Mouse (Mus musculus) Patski (cell line): ENCODE results near the gene Prrt3. TPM values are rescaled to one million over a fixed set of nuclear protein-coding genes. Genes with fewer than 3 reads are reported as not detected.
A peak's percentile ranks its signal among the peaks of the same experiment; 100 is the strongest.

ENCODE experiments used
- ATAC-seq: fragments of 100-300 bp; one replicate; pipeline ENCODE4 v1.8.0; 2021
- CTCF ChIA-PET: fragments of 350-600 bp; sonication (Branson Sonifier 250); formaldehyde crosslinking; loops from one replicate; lab custom pipeline; 2022; ENCODE audit warnings: inconsistent platforms; lab: Charles Lee
- POLR2A ChIA-PET: fragments of 350-600 bp; sonication (Branson Sonifier 250); formaldehyde crosslinking; loops from one replicate; lab custom pipeline; 2022; ENCODE audit warnings: antibody characterized with exemption, inconsistent platforms; lab: Charles Lee
- DNase-seq: peaks from one replicate; pipeline ENCODE4 v3.0.0-alpha.2; 2011; ENCODE audit warnings: low read depth, low spot score
- H3K27me3 ChIP-seq: fragments of 371-371 bp; one replicate; pipeline ENCODE4 v1.5.1; 2021
- CTCF ChIP-seq: fragments of 100-300 bp; IDR thresholded peaks from one replicate; pipeline ENCODE4 v1.5.1; 2021
- in situ Hi-C: fragments of 300-500 bp; cut with MboI; formaldehyde crosslinking; loops from 3 replicates; pipeline ENCODE4 v1.11.1; 2018; ENCODE audit warnings: low pct_unique_long_range_greater_than_20kb, mixed read lengths
- polyA plus RNA-seq: library from polyadenylated mRNA; unstranded; gene quantifications from one replicate; pipeline ENCODE4 v1.2.3, GENCODE M21; 2021

Gene Prrt3
- polyA plus RNA-seq, 1 experiment from 2014 or later = 0.63 TPM

DNA sequence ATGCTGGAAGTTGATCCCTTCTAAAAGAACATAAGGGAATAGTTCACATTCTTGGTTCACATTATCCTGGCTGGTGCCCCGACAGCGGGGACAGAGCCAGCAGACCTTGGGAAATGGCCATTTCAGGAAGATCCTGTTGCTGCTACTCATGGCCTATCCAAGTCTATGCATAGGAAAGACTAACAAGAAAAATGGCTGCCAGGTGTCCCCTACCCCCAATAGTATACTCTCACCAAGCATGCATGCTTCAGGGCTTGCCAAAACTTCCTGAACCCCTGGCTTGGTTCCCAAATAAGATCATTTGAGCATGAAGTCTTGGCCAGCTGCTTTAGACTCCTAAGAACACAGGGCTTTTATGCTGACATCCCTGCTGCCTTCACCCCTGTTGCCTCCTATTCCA lies 49.9 kb downstream of the Prrt3 start:
- CTCF ChIA-PET = interaction anchor here (0.9 to 1.6 kb wide), 5 partner anchors 11 to 30 kb away, joined by 3 to 5 read pairs (median 4); no protein-coding TSS in a partner anchor
- no peak for DNase-seq

DNA sequence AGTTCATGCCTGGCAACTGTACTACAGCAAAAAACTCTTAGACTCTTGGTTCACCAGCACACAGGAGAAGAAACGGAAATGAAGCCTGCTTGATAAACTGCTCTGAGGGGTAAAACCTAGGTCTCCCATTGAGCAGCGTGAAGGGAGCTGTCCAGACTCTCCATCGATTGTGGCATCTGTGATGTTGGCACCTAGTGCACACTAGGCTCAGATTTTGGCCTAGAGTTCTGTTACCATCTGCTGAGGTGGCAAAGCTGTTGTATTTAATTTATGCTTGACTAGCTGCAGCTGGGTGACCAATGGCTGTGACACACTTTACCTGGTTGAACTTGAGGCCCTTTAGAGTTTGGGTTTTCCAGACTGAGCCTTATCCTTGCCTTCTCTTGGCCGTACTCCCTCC lies 54.1 kb downstream of the Prrt3 start:
- in situ Hi-C loops = no loop called here
- CTCF ChIA-PET = no interaction called here
- POLR2A ChIA-PET = interaction anchor here (1.4 kb wide), 1 partner anchor 11 kb away, joined by 3 read pairs; the partner anchor contains the start of gene Il17re

More for the DNA sequence above, 49.9 kb downstream of the Prrt3 start:
- no peak for TF ChIP-seq CTCF
- in situ Hi-C loops = no loop called here
- POLR2A ChIA-PET = interaction anchor here (0.6 kb wide), 1 partner anchor 15 kb away, joined by 3 read pairs; no protein-coding TSS in a partner anchor
- ATAC-seq = peak; percentile 53
- H3K27me3 ChIP-seq = no peaks in the 10 kb centered on the region

DNA sequence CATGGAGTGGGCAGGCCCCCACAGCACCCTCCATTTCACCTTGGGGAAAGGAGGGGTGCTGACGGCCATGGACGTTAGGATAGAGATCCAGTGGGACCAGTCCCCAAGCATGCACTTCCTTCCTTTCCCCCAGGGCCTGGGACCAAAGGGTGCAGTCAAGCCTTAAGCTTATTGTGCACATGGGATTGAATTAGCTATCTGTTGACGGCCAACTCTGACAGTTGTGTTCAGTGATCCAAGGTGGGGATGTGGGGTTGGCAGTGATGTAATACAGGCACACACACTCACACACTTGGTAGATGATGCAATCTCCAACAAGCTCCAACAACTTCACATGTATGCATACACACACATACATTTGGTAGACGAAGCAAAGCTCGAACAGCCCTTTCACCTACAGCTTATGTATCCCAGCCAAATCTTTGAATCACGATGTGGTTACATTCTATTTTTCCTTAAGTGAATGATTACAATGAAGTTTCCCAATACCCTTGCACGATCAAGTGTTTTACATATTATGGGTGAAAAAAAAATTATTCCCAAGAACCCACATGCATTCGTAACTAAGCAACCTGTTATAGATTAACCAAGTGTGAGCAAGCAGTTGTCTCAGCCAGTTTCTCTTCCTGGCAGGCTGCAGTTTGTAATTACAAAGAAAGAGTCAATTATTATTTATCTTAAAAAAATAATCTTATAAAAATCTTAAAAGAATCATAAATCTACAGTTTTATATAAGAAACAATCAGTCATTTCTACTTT lies 57.3 kb downstream of the Prrt3 start:
- in situ Hi-C loops = loop anchor here (5.0 kb wide), 2 partner anchors 38 to 83 kb away; partner anchors contain the start of gene Creld1
- CTCF ChIA-PET = interaction anchor here (1.0 to 7.8 kb wide), 2 partner anchors 23 to 43 kb away, joined by 3 to 82 read pairs; partner anchors contain the start of gene Il17rc
- DNase-seq (peak; percentile 49), ATAC-seq (peak; percentile 11)
- no peak for TF ChIP-seq CTCF
- H3K27me3 ChIP-seq = no peaks in the 10 kb centered on the region
- POLR2A ChIA-PET = interaction anchor here (1.1 to 1.5 kb wide), 3 partner anchors 22 to 36 kb away, joined by 4 to 6 read pairs (median 5); no protein-coding TSS in a partner anchor

More for the DNA sequence above, 54.1 kb downstream of the Prrt3 start:
- ATAC-seq (no peak), DNase-seq (no peak)
- H3K27me3 ChIP-seq = no peaks in the 10 kb centered on the region
- no peak for TF ChIP-seq CTCF

Other genes starting within 250 kb of the Prrt3 start
- 0.19 TPM for gene Cpne9, start 219.6 kb downstream of the Prrt3 start, polyA plus RNA-seq
- gene Brpf1, start 194.8 kb downstream of the Prrt3 start, polyA plus RNA-seq = 29.4 TPM
- 26.2 TPM for gene Ogg1, start 175.0 kb downstream of the Prrt3 start, polyA plus RNA-seq
- 130 TPM for gene Camk1, start 157.9 kb downstream of the Prrt3 start, polyA plus RNA-seq
- 53.0 TPM for gene Tada3, start 124.0 kb downstream of the Prrt3 start, polyA plus RNA-seq
- 241 TPM for gene Arpc4, start 123.8 kb downstream of the Prrt3 start, polyA plus RNA-seq
- gene Ttll3, start 112.7 kb downstream of the Prrt3 start, polyA plus RNA-seq = 10.1 TPM
- 16.6 TPM for gene Rpusd3, start 82.6 kb downstream of the Prrt3 start, polyA plus RNA-seq
- not detected for gene Cidec, start 66.2 kb downstream of the Prrt3 start, polyA plus RNA-seq
- gene Jagn1, start 59.4 kb downstream of the Prrt3 start, polyA plus RNA-seq = 120 TPM
- 1.7 TPM for gene Il17re, start 43.4 kb downstream of the Prrt3 start, polyA plus RNA-seq
- 242 TPM for gene Il17rc, start 30.5 kb downstream of the Prrt3 start, polyA plus RNA-seq
- 131 TPM for gene Creld1, start 18.6 kb downstream of the Prrt3 start, polyA plus RNA-seq
- 162 TPM for gene Emc3, start 29.7 kb upstream of the Prrt3 start, polyA plus RNA-seq
- 8.2 TPM for gene Fancd2, start 29.8 kb upstream of the Prrt3 start, polyA plus RNA-seq
- gene Fancd2os, start 98.8 kb upstream of the Prrt3 start, polyA plus RNA-seq = not detected
- gene Brk1, start 102.8 kb upstream of the Prrt3 start, polyA plus RNA-seq = 167 TPM
- 29.5 TPM for gene Vhl, start 122.0 kb upstream of the Prrt3 start, polyA plus RNA-seq
- gene Irak2, start 136.5 kb upstream of the Prrt3 start, polyA plus RNA-seq = 34.6 TPM
- gene Tatdn2, start 195.1 kb upstream of the Prrt3 start, polyA plus RNA-seq = 56.3 TPM
- gene Ghrl, start 217.9 kb upstream of the Prrt3 start, polyA plus RNA-seq = 1.5 TPM
- 181 TPM for gene Sec13, start 238.8 kb upstream of the Prrt3 start, polyA plus RNA-seq